Mouse (Mus musculus): ENCODE data around the gene Pqlc3. TPM values are rescaled to one million over a fixed set of nuclear protein-coding genes. Genes with fewer than 3 reads are reported as not detected.

Pqlc3 gene
- 16.2 and 19.6 TPM in 2 replicates for polyA plus RNA-seq (2015; fragmentation: Nextera tagmentation; extraction: Ambion mirVana)

DNA sequence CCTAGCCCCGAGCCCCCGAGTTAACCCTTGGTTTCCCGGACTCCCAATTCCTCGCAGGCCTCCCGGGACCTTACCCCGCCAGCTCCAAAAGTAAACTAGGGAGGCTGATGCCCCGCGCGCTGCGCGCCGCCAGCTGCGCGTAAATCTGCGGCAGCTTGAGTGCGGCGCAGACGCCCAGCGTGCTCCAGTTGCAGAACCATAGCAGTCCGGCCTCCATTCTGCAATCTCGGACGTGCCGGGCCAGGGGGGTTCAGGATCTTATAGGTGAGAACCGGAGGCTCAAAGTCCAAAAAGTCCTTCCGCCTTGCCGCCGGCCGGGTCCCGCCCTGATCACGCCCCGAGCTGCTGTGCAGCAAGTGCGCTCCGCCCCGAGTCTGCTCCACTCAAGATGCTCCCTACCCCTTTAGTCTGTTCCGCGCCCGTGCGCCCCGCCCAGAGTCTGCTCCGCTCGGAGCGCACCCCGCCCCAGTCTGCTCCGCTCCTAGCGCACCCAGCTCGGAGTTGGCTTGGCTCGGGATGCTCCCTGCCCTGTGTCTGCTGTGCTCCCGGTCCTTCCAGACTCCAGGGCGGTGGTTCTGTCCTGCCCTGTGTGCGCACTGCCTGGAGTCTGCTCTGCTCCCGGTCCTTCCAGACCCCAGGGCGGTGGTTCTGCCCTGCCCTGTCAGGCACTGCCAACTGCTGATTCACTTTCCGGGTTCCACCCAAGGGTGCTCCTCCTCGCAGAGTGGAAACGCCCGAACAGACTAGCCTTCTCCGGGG lies at the start of gene Pqlc3:
Pqlc3 (minus strand) TSS at position 670 of the 759 bp plus-strand sequence.

GRCm38 (mm10) chr12:17011100-17011870 lies 11.1 kb upstream of the Pqlc3 start, which contains the start of gene 2410004P03Rik:
TSS of gene 2410004P03Rik (minus strand) at chr12:17011727.

Other genes starting within 250 kb of the Pqlc3 start
- gene Greb1, start 199.5 kb downstream of the Pqlc3 start, polyA plus RNA-seq (2015; fragmentation: Nextera tagmentation; extraction: Ambion mirVana): 0.24 and 0.30 TPM in 2 replicates
- 18.8 and 20.6 TPM in 2 replicates for gene E2f6, start 189.4 kb downstream of the Pqlc3 start, polyA plus RNA-seq (2015; fragmentation: Nextera tagmentation; extraction: Ambion mirVana)
- gene Rock2, start 105.5 kb downstream of the Pqlc3 start, polyA plus RNA-seq (2015; fragmentation: Nextera tagmentation; extraction: Ambion mirVana): 12.2 and 13.5 TPM in 2 replicates
- gene 2410004P03Rik, start 11.3 kb upstream of the Pqlc3 start, polyA plus RNA-seq (2015; fragmentation: Nextera tagmentation; extraction: Ambion mirVana): 0.48 and 0.79 TPM in 2 replicates
- 0.07 and 0.13 TPM in 2 replicates for gene Kcnf1, start 176.5 kb upstream of the Pqlc3 start, polyA plus RNA-seq (2015; fragmentation: Nextera tagmentation; extraction: Ambion mirVana)

Measured in spleen, postnatal 0 days (tissue).